Mouse (Mus musculus): ENCODE measurements around the gene Bub3.

Bub3 gene

GRCm38 (mm10) chr7:131559986-131560696, at the start of gene Bub3:
Bub3 (plus strand) TSS chr7:131560222.
- CTCF ChIA-PET = no interaction called here

- CTCF ChIA-PET = interaction anchor here (0.6 to 0.9 kb wide), 3 partner anchors 9 to 485 kb away, joined by 3 to 8 read pairs (median 3); partner anchors contain the start of gene Hmx2
These were observed 20.0 kb upstream of the Bub3 start for GRCm38 (mm10) chr7:131539979-131540378.

GRCm38 (mm10) chr7:131541184-131542114, 18.6 kb upstream of the Bub3 start:
- CTCF ChIA-PET = interaction anchor here (0.7 kb wide), 1 partner anchor 16 kb away, joined by 4 read pairs; no protein-coding TSS in a partner anchor

GRCm38 (mm10) chr7:131542115-131542871, 17.7 kb upstream of the Bub3 start, which contains the start of gene Hmx3:
Hmx3 (plus strand) TSS chr7:131542867.
- CTCF ChIA-PET = no interaction called here

- CTCF ChIA-PET = no interaction called here
These were observed 17.0 kb upstream of the Bub3 start for GRCm38 (mm10) chr7:131542872-131543622.

GRCm38 (mm10) chr7:131543623-131544481, 16.2 kb upstream of the Bub3 start:
- CTCF ChIA-PET = no interaction called here

- CTCF ChIA-PET = interaction anchor here (0.7 kb wide), 1 partner anchor 131 kb away, joined by 5 read pairs; no protein-coding TSS in a partner anchor
These were observed 15.2 kb upstream of the Bub3 start for GRCm38 (mm10) chr7:131544871-131545270.

- CTCF ChIA-PET = interaction anchor here (0.6 to 1.1 kb wide), 2 partner anchors 11 to 20 kb away, joined by 5 to 7 read pairs; no protein-coding TSS in a partner anchor
These were observed 14.2 kb upstream of the Bub3 start for GRCm38 (mm10) chr7:131545701-131546385.

GRCm38 (mm10) chr7:131546423-131546822, 13.6 kb upstream of the Bub3 start:
- CTCF ChIA-PET = interaction anchor here (0.6 to 1.1 kb wide), 2 partner anchors 11 to 19 kb away, joined by 5 to 7 read pairs; no protein-coding TSS in a partner anchor

- CTCF ChIA-PET = interaction anchor here (1.1 kb wide), 1 partner anchor 10 kb away, joined by 5 read pairs; no protein-coding TSS in a partner anchor
These were observed 12.5 kb upstream of the Bub3 start for GRCm38 (mm10) chr7:131547481-131547880.

GRCm38 (mm10) chr7:131548473-131548872, 11.5 kb upstream of the Bub3 start, which contains the start of gene Hmx2:
Hmx2 (plus strand) TSS chr7:131548773.
- CTCF ChIA-PET = interaction anchor here (1.5 kb wide), 1 partner anchor 8 kb away, joined by 8 read pairs; no protein-coding TSS in a partner anchor

- CTCF ChIA-PET = no interaction called here
These were observed 8.6 kb upstream of the Bub3 start for GRCm38 (mm10) chr7:131551471-131551870.

- CTCF ChIA-PET = no interaction called here
These were observed 7.9 kb upstream of the Bub3 start for GRCm38 (mm10) chr7:131551931-131552741.

GRCm38 (mm10) chr7:131552781-131553180, 7.2 kb upstream of the Bub3 start:
- CTCF ChIA-PET = interaction anchor here (0.5 kb wide), 1 partner anchor 704 kb away, joined by 12 read pairs; no protein-coding TSS in a partner anchor

GRCm38 (mm10) chr7:131553771-131554175, 6.2 kb upstream of the Bub3 start:
- CTCF ChIA-PET = no interaction called here

GRCm38 (mm10) chr7:131554341-131555180, 5.5 kb upstream of the Bub3 start:
- CTCF ChIA-PET = no interaction called here
